Mouse (Mus musculus) bone marrow, adult 2 months (tissue): ENCODE data around the gene Kcnip1. TPM values are rescaled to one million over a fixed set of nuclear protein-coding genes. Genes with fewer than 3 reads are reported as not detected.

Experiments used
- H3K27ac ChIP-seq: fragments of 200-500 bp; 2 replicates; pipeline ENCODE4 v1.5.1; 2012; ENCODE audit warnings: low read depth, mild to moderate bottlenecking, control low read depth, inconsistent platforms, low read length; ENCODE audit not compliant: control insufficient read depth, poor library complexity, insufficient read depth
- H3K4me1 ChIP-seq: fragments of 200-500 bp; 2 replicates; pipeline ENCODE4 v1.6.1; 2011; ENCODE audit warnings: low read length; ENCODE audit not compliant: control insufficient read depth, insufficient read depth
- H3K4me3 ChIP-seq: fragments of 200-500 bp; replicated peaks from 2 replicates; pipeline ENCODE3; 2011; ENCODE audit warnings: mild to moderate bottlenecking, low read depth, low read length, control low read depth; ENCODE audit not compliant: control insufficient read depth
- CTCF ChIP-seq: fragments of 200-500 bp; IDR thresholded peaks from 2 replicates; pipeline ENCODE4 v1.5.1; 2011; ENCODE audit warnings: low read length, control low read depth; ENCODE audit not compliant: control insufficient read depth, insufficient read depth
- POLR2A ChIP-seq: fragments of 200-500 bp; IDR thresholded peaks from 2 replicates; pipeline ENCODE4 v1.6.1; 2011; ENCODE audit warnings: low read depth, mild to moderate bottlenecking, control low read depth, low read length, borderline replicate concordance; ENCODE audit not compliant: control insufficient read depth
- WGBS: fragments of 180-500 bp; shearing (Covaris S2); methylation state at CpG from one replicate; pipeline ENCODE4 v1.1.7; 2018; 5-methylcytosine and 5-hydroxymethylcytosine counted together
- polyA plus RNA-seq: library from polyadenylated mRNA; stranded (reverse); fragments of >200 nt; gene quantifications from 2 replicates; pipeline ENCODE4 v1.2.4, GENCODE M21; 2011; ENCODE audit warnings: low replicate concordance; ENCODE audit not compliant: missing spikeins, insufficient read depth, insufficient read length

Gene Kcnip1
- polyA plus RNA-seq, 1 experiment = not detected

DNA sequence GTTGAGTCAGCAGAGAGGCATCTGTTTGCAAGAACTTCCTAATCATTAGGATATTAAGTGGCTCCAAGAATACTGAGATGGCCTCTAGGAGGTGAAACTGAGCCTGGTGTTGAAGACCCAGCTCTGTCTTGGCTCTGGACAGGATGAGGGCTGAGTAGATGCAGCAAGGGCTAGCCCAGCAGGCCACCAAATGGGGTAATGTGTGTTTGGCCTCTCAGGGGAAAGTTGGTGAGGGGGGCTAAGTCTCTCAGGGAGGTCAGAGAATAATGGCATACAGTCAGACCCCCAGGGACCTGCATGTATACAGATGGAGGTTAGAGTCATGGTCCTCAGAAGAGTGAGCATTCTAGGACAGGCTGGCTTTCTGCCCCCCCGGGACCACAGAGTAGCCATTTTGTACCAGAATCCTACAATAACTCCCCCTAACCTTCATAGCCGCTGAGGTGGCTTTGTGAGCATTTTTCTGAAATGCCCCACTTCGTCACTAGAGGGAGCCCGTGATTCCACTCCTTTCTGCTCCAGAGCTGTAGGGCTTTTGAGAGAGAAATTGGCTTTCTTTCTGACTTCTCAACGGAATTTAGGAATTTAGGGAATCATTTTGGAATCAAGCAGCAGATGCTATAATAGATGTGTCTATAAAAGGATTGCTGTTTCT is 9.1 kb upstream of the Kcnip1 start:
- Histone ChIP-seq H3K4me1 (no peaks in the 10 kb centered on the region; the same call in 1 of the 2 replicates), H3K27ac (no peak overlapping the region), H3K4me3 (no peak overlapping the region)
- 3% methylated on average over 5 of the region's 5 CpGs for WGBS
- TF ChIP-seq POLR2A = no peak
- TF ChIP-seq CTCF = peak; percentile 63; the same call in 1 of the 2 replicates

DNA sequence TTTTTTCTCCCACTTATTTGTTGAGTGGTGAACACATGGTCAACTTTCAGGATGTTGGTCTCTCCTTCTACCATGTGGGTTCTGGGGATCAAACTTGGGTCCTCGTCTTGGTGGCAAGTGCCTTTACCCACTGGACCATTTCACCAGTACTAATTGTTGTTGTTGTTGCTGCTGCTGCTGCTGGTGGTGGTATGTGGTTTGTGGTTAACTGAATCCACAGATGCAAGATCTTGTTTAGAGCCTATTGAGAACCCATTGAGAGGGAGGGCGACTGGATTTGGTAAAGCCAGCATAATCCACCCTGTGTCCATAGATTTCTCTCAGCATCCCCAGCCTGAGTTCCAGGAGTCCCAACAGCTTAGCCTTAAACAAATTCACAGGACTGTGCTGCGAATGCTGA is 7.5 kb upstream of the Kcnip1 start:
- no peak for TF ChIP-seq POLR2A
- TF ChIP-seq CTCF = no peak
- WGBS = 33% methylated on average over 3 of the region's 3 CpGs
- Histone ChIP-seq H3K27ac (no peak overlapping the region), H3K4me3 (no peak overlapping the region), H3K4me1 (no peaks in the 10 kb centered on the region; the same call in 1 of the 2 replicates)

DNA sequence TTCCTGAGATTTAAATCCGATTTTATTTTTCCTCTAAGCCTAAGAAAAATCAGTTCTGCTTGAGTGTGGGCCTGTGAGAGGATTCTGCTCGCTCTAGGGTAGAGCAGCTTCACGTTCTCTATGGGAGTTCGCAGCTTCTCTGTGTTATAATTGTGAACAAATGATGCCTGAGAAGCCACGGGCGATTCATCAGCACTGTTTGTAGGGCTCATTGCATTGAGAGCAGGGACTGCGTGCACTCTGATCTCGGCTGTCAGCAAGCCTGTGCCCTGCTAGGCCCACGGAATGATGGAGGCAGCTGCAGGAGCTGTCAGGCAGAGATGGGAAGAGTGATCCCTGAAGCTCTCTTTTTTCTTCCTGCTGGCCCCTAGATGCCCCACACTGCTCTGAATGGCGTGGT is 5.3 kb upstream of the Kcnip1 start:
- WGBS = 80% methylated on average over 10 of the region's 10 CpGs
- no peak for TF ChIP-seq CTCF
- no peak for TF ChIP-seq POLR2A
- Histone ChIP-seq H3K27ac (no peak overlapping the region), H3K4me3 (no peak overlapping the region), H3K4me1 (no peaks in the 10 kb centered on the region; the same call in 1 of the 2 replicates)

DNA sequence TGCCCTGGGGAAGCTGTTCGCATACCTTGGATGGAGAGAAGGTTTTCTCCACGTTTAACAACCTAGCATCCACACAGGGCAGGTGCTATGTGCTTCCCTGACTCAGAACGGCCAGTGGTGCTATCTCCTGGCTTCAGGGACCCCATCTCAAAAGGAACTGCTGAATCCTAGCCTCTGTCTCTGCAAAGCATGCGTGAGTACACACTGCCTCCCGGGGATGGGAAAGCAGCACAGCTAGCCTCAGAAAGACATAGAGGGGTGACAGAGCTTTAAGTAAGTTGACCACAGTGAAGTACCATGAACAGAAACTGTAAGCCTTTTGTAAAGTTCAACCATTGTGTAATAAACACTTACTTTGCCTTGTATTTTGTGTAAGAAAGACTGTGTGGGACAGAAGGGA is 544 bp upstream of the Kcnip1 start:
- WGBS = 78% methylated on average over 5 of the region's 5 CpGs
- H3K4me3 ChIP-seq = no peak overlapping the region
- no peak overlapping the region for H3K27ac ChIP-seq
- TF ChIP-seq CTCF (no peak), POLR2A (no peak)
- no peaks in the 10 kb centered on the region for H3K4me1 ChIP-seq

DNA sequence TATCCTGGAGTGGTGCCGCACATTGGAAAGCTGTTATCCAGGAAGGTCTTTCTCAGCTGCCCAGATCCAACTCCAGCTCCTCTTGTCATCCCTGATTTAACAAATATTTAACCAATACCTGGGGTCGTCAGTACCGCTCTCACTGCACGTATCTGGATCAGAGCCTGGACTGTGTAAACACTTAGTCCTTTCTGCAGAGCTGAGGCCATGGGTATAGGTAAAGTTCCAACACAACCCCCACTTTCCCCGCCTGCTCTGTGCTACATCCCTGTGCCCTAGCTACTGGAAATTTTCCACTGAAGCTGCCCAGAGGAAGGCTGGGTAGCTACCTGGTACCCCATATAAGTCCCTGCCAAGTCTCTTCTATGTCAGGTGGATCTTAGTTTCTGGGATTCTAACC is 3.0 kb downstream of the Kcnip1 start:
- Histone ChIP-seq H3K27ac (no peak overlapping the region), H3K4me3 (no peak overlapping the region), H3K4me1 (no peaks in the 10 kb centered on the region)
- TF ChIP-seq CTCF = no peak
- TF ChIP-seq POLR2A = no peak
- 77% methylated on average over 5 of the region's 5 CpGs for WGBS

DNA sequence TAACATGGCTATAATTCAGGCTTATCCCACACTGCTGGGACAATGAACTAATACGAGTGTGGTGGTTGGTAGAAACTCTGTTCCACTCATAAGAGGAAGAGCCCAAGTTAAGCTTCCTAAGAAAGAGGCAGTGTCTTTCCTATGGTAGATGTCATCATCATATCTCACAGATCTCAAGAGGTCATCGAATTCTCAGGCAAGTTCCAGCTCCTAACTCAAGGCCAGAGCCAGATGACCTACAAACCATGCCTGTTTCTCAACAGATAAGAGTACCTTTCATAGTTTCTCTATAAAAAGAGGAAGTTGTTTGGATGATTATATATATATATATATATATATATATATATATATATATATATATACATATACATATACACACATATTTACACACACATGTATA is 6.4 kb downstream of the Kcnip1 start:
- whole genome bisulfite sequencing = 25% methylated on average over 2 of the region's 2 CpGs
- H3K4me1 ChIP-seq = no peaks in the 10 kb centered on the region
- no peak for TF ChIP-seq CTCF
- no peak for TF ChIP-seq POLR2A
- no peak overlapping the region for H3K27ac ChIP-seq
- no peak overlapping the region for H3K4me3 ChIP-seq

DNA sequence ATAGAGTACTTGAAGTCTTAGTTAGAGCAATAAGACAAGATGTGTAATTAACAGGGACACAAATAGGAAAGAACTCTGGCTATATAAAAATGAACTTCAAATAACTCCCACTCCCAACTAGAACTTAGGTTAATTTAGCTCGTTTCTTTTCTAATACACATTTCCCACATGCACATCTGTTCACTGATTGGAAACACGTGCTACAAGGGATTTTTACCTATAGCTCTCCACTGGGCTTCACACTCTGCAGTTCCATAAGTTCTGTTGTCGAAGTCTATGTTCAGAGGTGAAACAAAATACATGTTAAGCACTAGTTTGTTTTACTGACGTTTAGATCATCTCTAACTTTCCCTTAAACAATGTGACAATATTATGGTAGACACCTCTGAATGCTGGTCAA is 12.8 kb downstream of the Kcnip1 start:
- no peaks in the 10 kb centered on the region for H3K4me1 ChIP-seq
- no peak overlapping the region for H3K4me3 ChIP-seq
- WGBS = 68% methylated on average over 4 of the region's 4 CpGs
- H3K27ac ChIP-seq = no peak overlapping the region
- TF ChIP-seq CTCF (no peak), POLR2A (no peak)

DNA sequence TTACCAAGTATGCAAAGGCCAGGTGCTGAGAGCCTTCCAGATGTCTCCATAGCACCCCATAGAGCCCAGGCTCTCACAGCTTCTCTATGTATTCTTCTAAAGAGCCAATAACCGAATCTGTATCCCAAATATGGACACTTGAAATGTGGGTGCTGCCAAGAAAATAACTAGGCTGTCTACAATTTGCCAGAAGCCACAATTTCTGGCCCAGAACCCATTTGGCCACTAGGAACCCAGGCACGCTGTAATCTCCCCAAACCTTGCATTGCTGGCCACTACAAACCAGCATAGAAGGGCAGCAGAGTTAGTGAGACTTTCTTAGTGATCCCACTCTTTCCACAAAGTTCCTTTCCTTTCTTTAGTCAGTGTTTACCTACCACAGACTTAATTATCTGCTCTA is 17.8 kb downstream of the Kcnip1 start:
- TF ChIP-seq CTCF (no peak), POLR2A (no peak)
- H3K4me3 ChIP-seq = no peak overlapping the region
- no peak overlapping the region for H3K27ac ChIP-seq
- 81% methylated on average over 2 of the region's 2 CpGs for WGBS
- no peaks in the 10 kb centered on the region for H3K4me1 ChIP-seq

DNA sequence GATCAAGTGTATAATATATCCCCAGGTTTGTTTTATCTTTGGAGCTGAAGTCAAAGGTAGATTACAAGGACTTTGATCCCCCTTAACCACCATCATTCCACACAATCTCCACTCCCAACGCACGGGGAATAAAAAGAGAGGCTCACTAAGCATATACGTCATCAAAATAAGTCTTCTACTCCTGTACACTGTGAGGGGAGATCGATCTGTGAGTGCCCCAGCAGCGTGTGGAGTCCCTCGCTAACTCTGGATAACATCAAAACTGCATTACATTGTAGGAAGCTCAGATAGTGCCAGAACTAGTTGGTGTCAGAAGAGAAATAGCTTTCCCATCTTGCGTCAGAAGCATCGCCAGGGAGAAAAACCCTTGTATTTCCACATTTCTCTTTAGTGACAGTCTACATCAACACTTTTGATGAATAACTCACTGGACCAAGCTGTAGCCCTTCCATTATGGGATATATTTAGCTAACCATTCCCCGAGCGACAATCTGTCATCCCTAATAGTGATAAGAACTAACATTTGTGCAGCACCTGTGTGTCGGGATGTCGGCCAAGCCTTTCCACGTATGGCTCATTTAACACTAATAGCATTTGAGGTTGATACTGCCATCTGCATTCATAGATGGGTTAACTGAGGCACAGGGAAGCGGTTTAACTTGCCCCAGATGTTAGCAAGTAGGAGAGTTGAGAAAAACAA is 18.5 kb downstream of the Kcnip1 start:
- Histone ChIP-seq H3K4me1 (no peaks in the 10 kb centered on the region), H3K4me3 (no peak overlapping the region), H3K27ac (no peak overlapping the region)
- WGBS = 87% methylated on average over 14 of the region's 14 CpGs
- no peak for TF ChIP-seq POLR2A
- no peak for TF ChIP-seq CTCF
